13 mouse cellular contexts compared by ENCODE assay signal in genomic region chr11:72010940-72011722, GRCm38 (mm10). TPM values are rescaled to one million over a fixed set of nuclear protein-coding genes. Genes with fewer than 3 reads are reported as not detected.
DNase-seq lines count a peak whose midpoint lies in the region; ATAC-seq and TF ChIP-seq lines count a peak whose summit lies in the region.
"Had no signal": no experiment of that assay in that cellular context is flagged by ENCODE, and none has a peak within 500 bp of the region (broad histone marks: within the 10 kb centered on the region; RNA-seq: fewer than 3 reads in every experiment).

No protein-coding gene starts in this region.

- no peaks in the 10 kb centered on the region for H3K9me3 ChIP-seq in hindbrain, embryonic 10.5 days
- no peaks in the 10 kb centered on the region for H3K9me3 ChIP-seq in hindbrain, embryonic 11.5 days (ENCODE audit: control insufficient read depth, low read length)
- H3K9me3 ChIP-seq in embryonic facial prominence, embryonic 12.5 days: no peaks in the 10 kb centered on the region
- no peaks in the 10 kb centered on the region for H3K9me3 ChIP-seq in hindbrain, embryonic 15.5 days
- no peaks in the 10 kb centered on the region for H3K9me3 ChIP-seq in neural tube, embryonic 15.5 days (replicated peaks)
- H3K9me3 ChIP-seq: heart, embryonic 13.5 days; limb, embryonic 15.5 days had no signal

- H3K4me2 ChIP-seq in hindbrain, embryonic 11.5 days (replicated peaks; ENCODE audit: low read depth, low read length): no peak overlapping the region
- no peak overlapping the region for H3K4me2 ChIP-seq in embryonic facial prominence, embryonic 12.5 days (replicated peaks)
- H3K4me2 ChIP-seq in hindbrain, embryonic 15.5 days: no peak overlapping the region
- peak overlapping the region; percentile 2; the same call in 1 of the 2 replicates for H3K4me2 ChIP-seq in neural tube, embryonic 15.5 days
- H3K4me2 ChIP-seq: heart, embryonic 13.5 days; limb, embryonic 15.5 days had no signal

- no peak for TF ChIP-seq CTCF in cerebellum, adult 2 months (IDR thresholded peaks at IDR 0.05; ENCODE audit: borderline replicate concordance, insufficient read depth, low read depth, low read length)

- TF ChIP-seq POLR2A in cerebellum, adult 2 months (IDR thresholded peaks at IDR 0.05; ENCODE audit: borderline replicate concordance, insufficient read depth, low read length): no peak

- no peak for DNase-seq in hindbrain, embryonic 10.5 days (ENCODE audit: low spot score)
- no peak for DNase-seq in hindbrain, embryonic 11.5 days (ENCODE audit: low spot score)
- no peak for DNase-seq in ovary, postnatal 10 days (ENCODE audit: low spot score)
- DNase-seq in lung, postnatal 25 days (ENCODE audit: low spot score): no peak
- DNase-seq in cerebellum, adult 2 months: no peak
- DNase-seq: kidney, adult 8-10 months; layer of hippocampus, postnatal 36 days; thymus, postnatal 14 days had no signal

- H3K27ac ChIP-seq in hindbrain, embryonic 10.5 days: peak overlapping the region; percentile 30; the same call in 1 of the 2 replicates
- H3K27ac ChIP-seq in hindbrain, embryonic 11.5 days (ENCODE audit: low read depth, low read length): no peak overlapping the region
- peak overlapping the region; percentile 46 for H3K27ac ChIP-seq in embryonic facial prominence, embryonic 12.5 days
- H3K27ac ChIP-seq in hindbrain, embryonic 15.5 days (replicated peaks): peak overlapping the region; percentile 67
- peak overlapping the region; percentile 52 for H3K27ac ChIP-seq in neural tube, embryonic 15.5 days (replicated peaks)
- no peak overlapping the region for H3K27ac ChIP-seq in cerebellum, adult 2 months (ENCODE audit: insufficient read depth, low read length)
- H3K27ac ChIP-seq: heart, embryonic 13.5 days; limb, embryonic 15.5 days had no signal

- H3K36me3 ChIP-seq in hindbrain, embryonic 10.5 days: no peaks in the 10 kb centered on the region
- no peaks in the 10 kb centered on the region for H3K36me3 ChIP-seq in hindbrain, embryonic 11.5 days (ENCODE audit: control insufficient read depth, insufficient read depth, low read length)
- no peaks in the 10 kb centered on the region for H3K36me3 ChIP-seq in embryonic facial prominence, embryonic 12.5 days
- no peaks in the 10 kb centered on the region for H3K36me3 ChIP-seq in hindbrain, embryonic 15.5 days
- H3K36me3 ChIP-seq in neural tube, embryonic 15.5 days: no peaks in the 10 kb centered on the region
- H3K36me3 ChIP-seq: heart, embryonic 13.5 days; limb, embryonic 15.5 days had no signal

- no peaks in the 10 kb centered on the region for H3K27me3 ChIP-seq in hindbrain, embryonic 10.5 days (ENCODE audit: insufficient read depth, poor library complexity, severe bottlenecking)
- no peaks in the 10 kb centered on the region for H3K27me3 ChIP-seq in hindbrain, embryonic 11.5 days (ENCODE audit: control insufficient read depth, insufficient read depth, low read length)
- H3K27me3 ChIP-seq in embryonic facial prominence, embryonic 12.5 days: no peaks in the 10 kb centered on the region
- no peaks in the 10 kb centered on the region for H3K27me3 ChIP-seq in hindbrain, embryonic 15.5 days
- H3K27me3 ChIP-seq in neural tube, embryonic 15.5 days (replicated peaks): 0 out of 2 replicates have a peak, but pooled peaks cover 4% of the 10 kb centered on the region
- no peaks in the 10 kb centered on the region for H3K27me3 ChIP-seq in cerebellum, adult 2 months (ENCODE audit: control insufficient read depth, insufficient read depth, low read length)
- H3K27me3 ChIP-seq: limb, embryonic 15.5 days had no signal

- 60% methylated on average over 9 of the region's 9 CpGs for WGBS in hindbrain, embryonic 10.5 days
- 66% methylated on average over 9 of the region's 9 CpGs for WGBS in hindbrain, embryonic 11.5 days
- WGBS in embryonic facial prominence, embryonic 12.5 days: 54% methylated on average over 9 of the region's 9 CpGs
- WGBS in hindbrain, embryonic 15.5 days: 44% methylated on average over 9 of the region's 9 CpGs
- WGBS in neural tube, embryonic 15.5 days: 47% methylated on average over 9 of the region's 9 CpGs
- 56% methylated on average over 9 of the region's 9 CpGs for WGBS in cerebellum, adult 2 months

- peaks cover 27% of the 10 kb centered on the region for H3K4me1 ChIP-seq in hindbrain, embryonic 10.5 days (replicated peaks)
- H3K4me1 ChIP-seq in hindbrain, embryonic 11.5 days (replicated peaks; ENCODE audit: control insufficient read depth, insufficient read depth, low read length): no peaks in the 10 kb centered on the region
- H3K4me1 ChIP-seq in embryonic facial prominence, embryonic 12.5 days: peaks cover 23% of the 10 kb centered on the region
- H3K4me1 ChIP-seq in hindbrain, embryonic 15.5 days (replicated peaks): peaks cover 37% of the 10 kb centered on the region
- H3K4me1 ChIP-seq in neural tube, embryonic 15.5 days: peaks cover 39% of the 10 kb centered on the region
- peaks cover 3% of the 10 kb centered on the region; the same call in 1 of the 2 replicates for H3K4me1 ChIP-seq in cerebellum, adult 2 months (ENCODE audit: control insufficient read depth, insufficient read depth, low read length)

- no peak for ATAC-seq in hindbrain, embryonic 11.5 days (ENCODE audit: low FRiP score)
- ATAC-seq in embryonic facial prominence, embryonic 12.5 days (ENCODE audit: insufficient number of reproducible peaks, insufficient read depth, low FRiP score, low TSS enrichment): no peak
- ATAC-seq in hindbrain, embryonic 15.5 days (ENCODE audit: low FRiP score, low read depth): peak; percentile 35; the same call in 1 of the 2 replicates
- ATAC-seq in neural tube, embryonic 15.5 days (ENCODE audit: low FRiP score): peak; percentile 53; the same call in 1 of the 2 replicates

- no peak overlapping the region for H3K4me3 ChIP-seq in hindbrain, embryonic 10.5 days
- no peak overlapping the region for H3K4me3 ChIP-seq in hindbrain, embryonic 11.5 days (ENCODE audit: low read depth, low read length)
- no peak overlapping the region for H3K4me3 ChIP-seq in embryonic facial prominence, embryonic 12.5 days
- no peak overlapping the region for H3K4me3 ChIP-seq in hindbrain, embryonic 15.5 days
- no peak overlapping the region for H3K4me3 ChIP-seq in neural tube, embryonic 15.5 days (replicated peaks)
- H3K4me3 ChIP-seq in cerebellum, adult 2 months (replicated peaks; ENCODE audit: insufficient read depth, low read depth, low read length): no peak overlapping the region
- H3K4me3 ChIP-seq: heart, embryonic 13.5 days; limb, embryonic 15.5 days had no signal

- no peak overlapping the region for H3K9ac ChIP-seq in hindbrain, embryonic 11.5 days (ENCODE audit: low read depth, low read length)
- H3K9ac ChIP-seq in embryonic facial prominence, embryonic 12.5 days: no peak overlapping the region
- no peak overlapping the region for H3K9ac ChIP-seq in hindbrain, embryonic 15.5 days
- no peak overlapping the region for H3K9ac ChIP-seq in neural tube, embryonic 15.5 days (replicated peaks)
- H3K9ac ChIP-seq: heart, embryonic 13.5 days; limb, embryonic 15.5 days had no signal

RNA-seq across cellular contexts. Expression of gene Aipl1, which starts 26.2 kb away (rescaled TPM):
- 0.31 and 0.55 TPM in 2 replicates for polyA plus RNA-seq in hindbrain, embryonic 10.5 days (2016; fragmentation: Nextera tagmentation; extraction: Ambion mirVana)
- polyA plus RNA-seq in hindbrain, embryonic 11.5 days (2014; fragmentation: Nextera tagmentation; extraction: Ambion mirVana): not detected in 2 replicates
- 0.36 and 0.61 TPM in 2 replicates for polyA plus RNA-seq in embryonic facial prominence, embryonic 12.5 days (2016; fragmentation: Nextera tagmentation; extraction: Ambion mirVana)
- 0.38 and 0.43 TPM in 2 replicates for polyA plus RNA-seq in hindbrain, embryonic 15.5 days (2015; fragmentation: Nextera tagmentation; extraction: Ambion mirVana)
- polyA plus RNA-seq in neural tube, embryonic 15.5 days (2015; fragmentation: Nextera tagmentation; extraction: Ambion mirVana): 0.36 and 0.41 TPM in 2 replicates
- polyA plus RNA-seq in cerebellum, adult 2 months (2012; rRNA removed): 0.28 and 0.30 TPM in 2 replicates

RNA-seq across cellular contexts. Expression of gene Pimreg, which starts 30.7 kb away (rescaled TPM):
- polyA plus RNA-seq in hindbrain, embryonic 10.5 days (2016; fragmentation: Nextera tagmentation; extraction: Ambion mirVana): 228 and 229 TPM in 2 replicates
- 158 and 171 TPM in 2 replicates for polyA plus RNA-seq in hindbrain, embryonic 11.5 days (2014; fragmentation: Nextera tagmentation; extraction: Ambion mirVana)
- 143 and 144 TPM in 2 replicates for polyA plus RNA-seq in embryonic facial prominence, embryonic 12.5 days (2016; fragmentation: Nextera tagmentation; extraction: Ambion mirVana)
- 35.4 and 41.2 TPM in 2 replicates for polyA plus RNA-seq in hindbrain, embryonic 15.5 days (2015; fragmentation: Nextera tagmentation; extraction: Ambion mirVana)
- polyA plus RNA-seq in neural tube, embryonic 15.5 days (2015; fragmentation: Nextera tagmentation; extraction: Ambion mirVana): 19.1 and 33.3 TPM in 2 replicates
- 0.08 and 0.32 TPM in 2 replicates for polyA plus RNA-seq in cerebellum, adult 2 months (2012; rRNA removed)

Comparison
In these comparisons a context has a peak if more than half of its experiments do, and no peak if none do; other contexts are left out.
1. H3K27ac ChIP-seq: peak in hindbrain, embryonic 10.5 days (single experiment), embryonic facial prominence, embryonic 12.5 days (single experiment), hindbrain, embryonic 15.5 days (single experiment) and neural tube, embryonic 15.5 days (single experiment); none in hindbrain, embryonic 11.5 days (single experiment) and cerebellum, adult 2 months (single experiment).
2. ATAC-seq: peak in hindbrain, embryonic 15.5 days (single experiment) and neural tube, embryonic 15.5 days (single experiment); none in hindbrain, embryonic 11.5 days (single experiment) and embryonic facial prominence, embryonic 12.5 days (single experiment).
3. RNA of gene Pimreg, which starts 30.7 kb away (polyA plus RNA-seq): 228 to 229 TPM in hindbrain, embryonic 10.5 days, 158 to 171 TPM in hindbrain, embryonic 11.5 days, 143 to 144 TPM in embryonic facial prominence, embryonic 12.5 days, 35.4 to 41.2 TPM in hindbrain, embryonic 15.5 days and 19.1 to 33.3 TPM in neural tube, embryonic 15.5 days; 0.08 to 0.32 TPM in cerebellum, adult 2 months; every median in the first group is over 10 times any median in the second.